Mouse (Mus musculus) thymus, postnatal 10 days (tissue): ENCODE results near the gene Ccdc15.

Experiments used
- DNase-seq, 2 experiments: peaks; one replicate each; pipeline ENCODE4 v3.0.0; 2021; ENCODE audit warnings: low spot score in 2 of 2

The Ccdc15 gene

GRCm38 (mm10) chr9:37232201-37233195, 115.7 kb downstream of the Ccdc15 start:
- peak in 1 of 2 experiments; percentile 46 for DNase-seq

GRCm38 (mm10) chr9:37230486-37231195, 117.6 kb downstream of the Ccdc15 start:
- DNase-seq, result peak; percentile 68 to 70

- DNase-seq, result peak; percentile 62 to 66
Measured at GRCm38 (mm10) chr9:37229880-37230325, 118.3 kb downstream of the Ccdc15 start.
